Mouse (Mus musculus): Measurements from ENCODE around the gene Fzd5. TPM values are rescaled to one million over a fixed set of nuclear protein-coding genes. Genes with fewer than 3 reads are reported as not detected.

Fzd5 gene
- polyA plus RNA-seq, 1 experiment from 2014 or later, result 2.2 TPM

DNA sequence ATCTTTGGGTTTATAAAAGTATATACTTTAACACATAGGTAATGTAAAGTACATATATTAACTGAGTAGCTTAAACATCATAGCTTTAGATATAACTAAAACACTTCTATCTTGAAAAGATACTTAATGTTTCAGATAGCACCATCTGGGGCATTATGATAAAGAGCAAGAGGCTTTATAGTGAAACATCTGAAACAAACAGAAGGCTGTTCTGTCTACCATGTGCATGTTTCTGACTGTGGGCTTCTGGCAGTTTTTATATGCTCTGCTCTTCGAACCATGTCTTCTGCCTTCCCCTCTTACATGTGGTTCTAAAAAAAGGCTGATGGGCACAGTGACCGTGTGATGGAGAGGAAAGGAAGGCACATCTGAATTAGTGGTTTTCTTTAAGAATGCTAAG, 30.9 kb downstream of the Fzd5 start:
- 48% methylated on average over 2 of the region's 2 CpGs for WGBS (ENCODE audit: insufficient replicate concordance)
- Histone ChIP-seq H3K9me3 (replicated peaks) (no peaks in the 10 kb centered on the region), H3K4me2 (no peak overlapping the region), H3K4me1 (replicated peaks) (peaks cover 14% of the 10 kb centered on the region), H3K27ac (no peak overlapping the region), H3K27me3 (no peaks in the 10 kb centered on the region), H3K9ac (no peak overlapping the region), H3K36me3 (peaks cover 6% of the 10 kb centered on the region; the same call in 1 of the 2 replicates), H3K4me3 (replicated peaks) (no peak overlapping the region)
- peak; percentile 62; the same call in 1 of the 2 replicates for ATAC-seq (ENCODE audit: low read depth)
- no peak for DNase-seq

DNA sequence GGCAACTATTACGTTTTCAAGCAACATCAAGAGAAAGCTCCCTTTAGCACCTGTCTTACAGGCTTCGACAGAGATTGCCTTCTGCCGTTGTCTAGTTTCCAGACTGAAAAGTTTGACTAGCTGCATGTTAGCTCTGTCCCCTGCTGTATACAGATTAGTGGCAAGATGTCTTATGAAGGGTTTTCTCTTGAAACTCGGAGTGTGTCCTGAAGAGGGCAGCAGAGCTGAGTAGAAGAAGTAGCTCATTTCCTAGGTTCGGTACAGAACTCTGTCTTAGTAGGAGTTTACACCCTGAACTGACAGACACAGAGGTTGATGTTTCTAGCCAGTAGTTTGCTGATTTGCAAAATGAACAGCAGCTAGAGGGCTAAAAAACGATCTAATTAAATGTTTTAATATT, 32.3 kb downstream of the Fzd5 start:
- DNase-seq (peak; percentile 53), ATAC-seq (ENCODE audit: low read depth) (peak; percentile 71)
- Histone ChIP-seq H3K9me3 (replicated peaks) (no peaks in the 10 kb centered on the region), H3K4me1 (replicated peaks) (peaks cover 14% of the 10 kb centered on the region), H3K27ac (no peak overlapping the region), H3K27me3 (no peaks in the 10 kb centered on the region), H3K4me3 (replicated peaks) (no peak overlapping the region), H3K9ac (no peak overlapping the region), H3K4me2 (no peak overlapping the region), H3K36me3 (peaks cover 6% of the 10 kb centered on the region; the same call in 1 of the 2 replicates)
- WGBS (ENCODE audit: insufficient replicate concordance), result 35% methylated on average over 6 of the region's 6 CpGs

DNA sequence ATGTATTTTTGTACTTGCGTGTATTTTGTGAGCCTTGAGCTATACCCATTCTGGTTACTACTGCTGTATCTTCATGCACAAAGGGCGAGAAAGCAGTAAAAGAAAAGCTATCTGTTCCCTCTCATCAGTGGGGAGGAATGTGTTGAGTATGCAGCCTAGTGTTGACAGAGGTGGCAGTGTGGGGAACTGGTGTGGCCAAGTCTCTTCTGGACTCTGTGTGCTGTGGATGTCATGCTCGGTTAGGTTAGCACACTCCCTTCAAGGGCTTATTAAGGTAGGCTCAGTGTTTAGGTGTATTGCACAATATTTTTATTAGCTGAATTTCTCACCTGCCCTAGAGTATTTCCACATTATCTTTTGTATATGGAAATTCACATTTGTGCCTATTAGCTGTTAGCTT, 35.8 kb downstream of the Fzd5 start:
- H3K9me3 ChIP-seq (replicated peaks), result no peaks in the 10 kb centered on the region
- H3K27me3 ChIP-seq, result no peaks in the 10 kb centered on the region
- peaks cover 9% of the 10 kb centered on the region for H3K4me1 ChIP-seq (replicated peaks)
- H3K4me3 ChIP-seq (replicated peaks), result no peak overlapping the region
- no peak for ATAC-seq (ENCODE audit: low read depth)
- H3K36me3 ChIP-seq, result peaks cover 6% of the 10 kb centered on the region; the same call in 1 of the 2 replicates
- 66% methylated on average over 3 of the region's 3 CpGs for WGBS (ENCODE audit: insufficient replicate concordance)
- no peak for DNase-seq
- H3K4me2 ChIP-seq, result no peak overlapping the region
- H3K27ac ChIP-seq, result no peak overlapping the region
- no peak overlapping the region for H3K9ac ChIP-seq

DNA sequence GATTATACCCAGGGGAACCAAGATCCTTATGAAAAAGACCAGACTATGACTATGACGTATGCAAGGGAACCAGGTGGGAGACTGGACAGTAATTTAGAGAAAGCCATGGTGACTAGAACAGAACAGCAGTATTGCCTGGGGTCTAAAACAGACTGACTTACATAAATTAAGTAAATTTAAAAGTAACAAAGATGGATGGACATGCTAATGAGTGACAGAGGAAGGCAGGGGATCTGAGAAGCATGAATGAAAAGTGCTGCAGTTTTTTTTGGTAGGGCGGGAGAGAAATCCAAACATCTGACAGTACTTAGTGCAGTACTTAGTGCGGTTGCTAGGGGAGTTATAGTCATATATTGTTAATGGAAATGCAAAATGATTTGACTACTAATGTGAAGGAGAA, 42.4 kb downstream of the Fzd5 start:
- H3K4me2 ChIP-seq, result no peak overlapping the region
- 81% methylated on average over 3 of the region's 3 CpGs for WGBS (ENCODE audit: insufficient replicate concordance)
- no peak for ATAC-seq (ENCODE audit: low read depth)
- H3K4me1 ChIP-seq (replicated peaks), result peaks cover 15% of the 10 kb centered on the region
- no peak overlapping the region for H3K9ac ChIP-seq
- no peaks in the 10 kb centered on the region for H3K27me3 ChIP-seq
- DNase-seq, result no peak
- H3K4me3 ChIP-seq (replicated peaks), result no peak overlapping the region
- H3K36me3 ChIP-seq, result no peaks in the 10 kb centered on the region
- H3K9me3 ChIP-seq (replicated peaks), result no peaks in the 10 kb centered on the region
- no peak overlapping the region for H3K27ac ChIP-seq

DNA sequence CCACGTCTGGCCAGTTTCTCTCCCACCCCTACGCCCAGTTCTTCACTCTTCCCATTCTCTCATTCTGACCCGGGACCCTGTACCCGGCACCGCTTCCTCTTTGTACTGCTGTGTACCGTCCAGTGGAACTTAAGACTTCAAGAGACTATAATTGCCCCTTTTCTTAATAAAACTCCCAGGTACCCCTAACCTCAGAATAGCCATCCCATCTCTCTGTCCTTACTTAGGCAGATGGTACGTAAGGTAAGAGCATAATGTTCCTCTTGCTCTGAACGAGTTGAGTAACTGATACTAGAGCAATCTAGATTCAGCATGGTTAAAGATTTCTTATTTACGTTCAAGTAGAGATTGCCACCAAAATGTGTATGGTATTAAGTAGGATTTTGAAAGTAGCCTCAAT, 46.0 kb downstream of the Fzd5 start:
- peak overlapping the region; percentile 89 for H3K4me3 ChIP-seq (replicated peaks)
- no peaks in the 10 kb centered on the region for H3K36me3 ChIP-seq
- no peaks in the 10 kb centered on the region for H3K27me3 ChIP-seq
- H3K27ac ChIP-seq, result no peak overlapping the region
- ATAC-seq (ENCODE audit: low read depth) (no peak), DNase-seq (no peak)
- no peaks in the 10 kb centered on the region for H3K9me3 ChIP-seq (replicated peaks)
- H3K4me2 ChIP-seq, result peak overlapping the region; percentile 98
- peak overlapping the region; percentile 90 for H3K9ac ChIP-seq
- 4% methylated on average over 9 of the region's 9 CpGs for WGBS (ENCODE audit: insufficient replicate concordance)
- peaks cover 37% of the 10 kb centered on the region for H3K4me1 ChIP-seq (replicated peaks)

DNA sequence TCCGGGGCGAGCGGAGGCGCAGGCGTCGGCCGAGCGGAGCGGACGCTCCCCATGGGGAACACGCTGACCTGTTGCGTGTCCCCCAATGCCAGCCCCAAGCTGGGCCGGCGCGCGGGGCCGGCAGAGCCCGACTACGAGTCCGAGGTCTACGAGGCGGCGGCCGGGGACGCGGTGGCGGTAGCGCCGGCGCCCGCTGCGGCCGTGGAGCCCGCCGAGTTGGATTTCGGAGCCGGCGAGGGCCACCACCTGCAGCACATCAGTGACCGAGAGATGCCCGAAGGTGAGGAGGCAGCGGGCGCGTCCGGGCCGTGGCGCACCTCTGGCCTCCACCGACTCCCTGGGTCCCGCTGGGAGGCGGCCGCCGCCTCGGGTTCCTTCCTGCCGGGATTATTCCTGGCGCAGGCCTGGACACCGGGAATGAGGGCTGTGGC, 46.4 kb downstream of the Fzd5 start:
- Histone ChIP-seq H3K36me3 (no peaks in the 10 kb centered on the region), H3K4me2 (peak overlapping the region; percentile 98), H3K4me3 (replicated peaks) (peak overlapping the region; percentile 89), H3K9me3 (replicated peaks) (no peaks in the 10 kb centered on the region), H3K27me3 (no peaks in the 10 kb centered on the region), H3K9ac (peak overlapping the region; percentile 90), H3K4me1 (replicated peaks) (peaks cover 37% of the 10 kb centered on the region), H3K27ac (peak overlapping the region; percentile 83)
- DNase-seq (no peak), ATAC-seq (ENCODE audit: low read depth) (peak; percentile 5)
- under 1% methylated on average over 54 of the region's 55 CpGs for WGBS (ENCODE audit: insufficient replicate concordance)

DNA sequence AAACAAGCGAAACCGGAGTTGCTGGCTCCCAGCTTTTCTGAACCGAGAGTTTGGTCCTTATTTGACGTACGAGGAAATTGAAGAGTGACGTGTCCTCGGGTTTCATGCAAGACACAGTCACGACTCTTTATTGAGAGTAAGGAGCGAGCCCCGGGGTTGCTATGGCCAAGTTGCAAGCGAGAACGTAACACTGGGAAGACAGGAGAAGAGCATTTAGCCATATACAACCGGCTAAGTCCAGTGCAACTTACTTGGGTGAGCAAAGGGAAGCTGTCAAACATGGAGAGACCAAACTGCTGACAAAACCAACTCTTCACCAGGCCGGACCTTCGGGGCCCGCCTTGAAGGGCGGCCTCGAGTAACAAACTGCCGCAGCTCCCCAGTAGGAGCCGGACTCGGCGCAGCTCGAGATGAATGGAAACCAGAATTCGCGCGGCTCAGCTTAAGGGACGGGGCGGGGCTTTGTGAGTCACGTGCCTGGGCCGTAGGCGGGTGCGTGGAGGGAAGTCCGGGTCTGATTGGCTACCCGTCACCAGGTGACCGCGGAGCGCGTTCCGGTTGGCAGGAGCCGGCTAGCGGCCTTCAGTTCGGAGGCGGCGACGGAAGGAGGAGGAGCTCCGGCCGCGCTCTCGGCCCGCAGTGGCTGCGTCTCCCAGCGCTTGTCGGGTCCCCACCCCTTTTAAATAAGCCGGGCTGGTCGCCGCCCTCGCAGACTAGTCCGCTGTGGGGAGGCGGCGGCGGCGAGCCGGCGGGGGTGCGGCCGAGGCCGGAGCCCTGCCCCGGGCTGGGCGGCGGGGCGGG, 47.1 kb downstream of the Fzd5 start, which contains the start of gene Ccnyl1:
Ccnyl1 (plus strand) TSS at position 243 of the 801 bp plus-strand sequence.
- Histone ChIP-seq H3K4me1 (replicated peaks) (peaks cover 37% of the 10 kb centered on the region), H3K4me3 (replicated peaks) (peak within 1 kb of the TSS; percentile 89), H3K9ac (peak within 1 kb of the TSS; percentile 90), H3K27ac (peak within 1 kb of the TSS; percentile 85), H3K4me2 (peak within 1 kb of the TSS; percentile 98), H3K9me3 (replicated peaks) (no peaks in the 10 kb centered on the region), H3K27me3 (no peaks in the 10 kb centered on the region), H3K36me3 (no peaks in the 10 kb centered on the region)
- under 1% methylated on average over 70 of the region's 71 CpGs for WGBS (ENCODE audit: insufficient replicate concordance)
- ATAC-seq (ENCODE audit: low read depth) (peak; percentile 97), DNase-seq (peak; percentile 99)

DNA sequence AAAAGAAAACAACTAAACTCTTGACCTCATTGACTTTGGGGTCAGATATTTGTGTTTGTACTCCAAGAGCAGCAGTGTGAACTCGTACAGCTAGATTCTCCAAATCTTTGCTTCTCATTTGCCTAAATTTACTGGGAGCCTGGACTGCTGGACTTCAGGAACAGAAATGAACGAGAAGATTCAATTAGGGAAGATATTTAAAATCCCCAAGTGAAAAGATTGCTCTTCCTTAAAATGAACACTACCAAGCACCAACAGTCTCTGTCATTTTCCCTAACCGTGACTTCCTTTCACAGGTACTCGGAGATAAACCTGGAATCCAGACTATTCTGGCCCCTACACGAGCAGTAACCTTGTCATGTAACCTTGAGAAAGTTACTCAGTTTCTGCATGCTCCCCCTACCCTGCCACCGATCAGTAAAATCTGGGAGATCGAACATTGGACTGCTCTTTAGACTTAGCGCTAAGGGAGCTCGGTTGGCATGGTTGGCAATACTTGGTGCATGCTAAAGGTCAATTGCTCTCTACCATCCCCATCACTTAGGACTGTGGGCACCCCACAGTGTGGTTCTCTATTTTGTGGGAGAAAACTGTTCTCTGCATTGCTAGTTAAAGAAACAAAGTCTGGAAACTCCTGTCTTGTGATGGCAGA, 47.9 kb downstream of the Fzd5 start:
- Histone ChIP-seq H3K4me3 (replicated peaks) (peak overlapping the region; percentile 75), H3K9me3 (replicated peaks) (no peaks in the 10 kb centered on the region), H3K36me3 (no peaks in the 10 kb centered on the region), H3K27me3 (no peaks in the 10 kb centered on the region), H3K27ac (peak overlapping the region; percentile 85), H3K4me2 (peak overlapping the region; percentile 92), H3K4me1 (replicated peaks) (peaks cover 40% of the 10 kb centered on the region), H3K9ac (peak overlapping the region; percentile 86)
- DNase-seq (no peak), ATAC-seq (ENCODE audit: low read depth) (no peak)
- WGBS (ENCODE audit: insufficient replicate concordance), result 16% methylated on average over 9 of the region's 9 CpGs

DNA sequence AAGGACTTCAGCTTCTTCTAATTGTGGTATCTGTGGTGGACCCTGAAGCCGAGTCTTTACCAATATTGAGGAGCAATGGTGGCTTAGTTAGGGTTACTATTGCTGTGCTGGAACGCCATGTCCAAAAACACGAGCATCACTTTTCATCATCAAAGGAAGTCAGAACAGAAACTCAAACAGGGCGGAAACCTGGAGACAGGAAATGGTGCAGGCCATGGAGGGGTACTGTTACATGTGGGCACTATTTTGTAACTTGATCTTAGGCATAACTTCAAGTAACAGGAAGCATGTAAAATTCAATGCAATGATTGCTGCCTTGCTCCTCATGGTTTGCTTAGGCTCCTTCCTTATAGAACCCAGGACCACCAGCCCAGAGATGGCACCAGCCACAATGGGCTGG, 49.5 kb downstream of the Fzd5 start:
- WGBS (ENCODE audit: insufficient replicate concordance), result 83% methylated on average over 4 of the region's 4 CpGs
- H3K9ac ChIP-seq, result no peak overlapping the region
- no peak overlapping the region for H3K4me2 ChIP-seq
- H3K4me1 ChIP-seq (replicated peaks), result peaks cover 49% of the 10 kb centered on the region
- DNase-seq (no peak), ATAC-seq (ENCODE audit: low read depth) (no peak)
- no peaks in the 10 kb centered on the region; the same call in 1 of the 2 replicates for H3K36me3 ChIP-seq
- H3K27me3 ChIP-seq, result no peaks in the 10 kb centered on the region
- no peak overlapping the region for H3K27ac ChIP-seq
- H3K9me3 ChIP-seq (replicated peaks), result no peaks in the 10 kb centered on the region
- H3K4me3 ChIP-seq (replicated peaks), result no peak overlapping the region

DNA sequence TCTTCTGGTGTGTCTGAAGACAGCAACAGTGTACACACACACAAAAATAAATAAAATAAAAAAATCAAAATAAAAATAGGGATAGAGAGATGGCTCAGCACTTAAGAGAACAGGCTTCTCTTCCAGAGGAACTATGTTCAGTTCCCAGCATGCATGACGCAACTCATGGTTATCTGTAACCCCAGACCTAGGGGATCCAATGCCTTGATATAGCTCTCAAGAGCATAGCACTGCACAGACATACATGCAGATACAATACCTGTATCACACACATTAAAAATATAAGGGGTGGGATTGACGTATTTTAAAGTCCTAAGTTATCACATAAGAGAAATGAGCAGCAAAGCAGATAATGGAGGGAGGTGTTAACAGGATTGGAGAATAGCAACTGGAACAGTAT, 53.1 kb downstream of the Fzd5 start:
- Histone ChIP-seq H3K27ac (no peak overlapping the region), H3K27me3 (no peaks in the 10 kb centered on the region), H3K4me1 (replicated peaks) (peaks cover 40% of the 10 kb centered on the region), H3K4me2 (no peak overlapping the region), H3K36me3 (no peaks in the 10 kb centered on the region; the same call in 1 of the 2 replicates), H3K9me3 (replicated peaks) (no peaks in the 10 kb centered on the region), H3K4me3 (replicated peaks) (no peak overlapping the region), H3K9ac (no peak overlapping the region)
- 26% methylated on average over 2 of the region's 2 CpGs for WGBS (ENCODE audit: insufficient replicate concordance)
- ATAC-seq (ENCODE audit: low read depth), result peak; percentile 87
- peak; percentile 47 for DNase-seq

DNA sequence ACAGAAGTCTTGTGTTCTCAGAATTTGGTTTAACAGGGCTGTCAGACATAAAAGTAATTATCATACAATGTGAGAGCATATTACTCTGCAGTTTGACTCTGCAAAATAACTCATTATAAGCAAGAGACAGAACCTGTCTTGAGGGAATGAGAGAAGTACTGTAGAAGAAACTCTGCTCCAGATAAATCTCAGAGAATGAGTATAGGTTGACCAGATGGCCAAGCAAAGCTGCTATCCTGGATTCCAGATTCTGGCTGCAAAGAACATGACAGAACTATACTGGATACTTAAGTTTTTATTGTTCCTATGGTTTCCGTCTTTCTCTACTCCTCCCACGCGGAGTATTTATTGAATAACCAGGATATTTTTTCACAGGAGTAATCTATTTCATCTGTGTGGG, 54.5 kb downstream of the Fzd5 start:
- Histone ChIP-seq H3K9me3 (replicated peaks) (no peaks in the 10 kb centered on the region), H3K9ac (no peak overlapping the region), H3K27ac (no peak overlapping the region), H3K36me3 (no peaks in the 10 kb centered on the region; the same call in 1 of the 2 replicates), H3K4me2 (no peak overlapping the region), H3K4me3 (replicated peaks) (no peak overlapping the region), H3K27me3 (no peaks in the 10 kb centered on the region), H3K4me1 (replicated peaks) (peaks cover 28% of the 10 kb centered on the region)
- ATAC-seq (ENCODE audit: low read depth) (no peak), DNase-seq (no peak)
- WGBS (ENCODE audit: insufficient replicate concordance), result 84% methylated on average over 3 of the region's 3 CpGs
